Mouse (Mus musculus) embryonic facial prominence, embryonic 14.5 days (tissue): Measurements from ENCODE around the gene Ttll11. TPM values are rescaled to one million over a fixed set of nuclear protein-coding genes. Genes with fewer than 3 reads are reported as not detected.

Source experiments
- ATAC-seq: fragments of 200-750 bp; cut with Nextera tagmentation; 2 replicates; pipeline ENCODE4 v1.8.0; 2017; ENCODE audit warnings: low read depth, moderate number of reproducible peaks, moderate TSS enrichment
- DNase-seq: peaks from one replicate; pipeline ENCODE4 v3.0.0-alpha.2; 2015; ENCODE audit warnings: low spot score
- H3K27ac ChIP-seq: fragments of 300-500 bp; sonication (generic); replicated peaks from 2 replicates; pipeline ENCODE4 v1.5.1; 2014; ENCODE audit warnings: low read depth, mild to moderate bottlenecking, low read length, moderate library complexity
- H3K27me3 ChIP-seq: fragments of 300-500 bp; sonication (generic); replicated peaks from 2 replicates; pipeline ENCODE4 v1.6.1; 2014; ENCODE audit warnings: low read length; ENCODE audit not compliant: control insufficient read depth, insufficient read depth
- H3K36me3 ChIP-seq: fragments of 300-500 bp; sonication (generic); 2 replicates; pipeline ENCODE4 v1.6.1; 2014; ENCODE audit warnings: low read length, mixed read lengths; ENCODE audit not compliant: control insufficient read depth, insufficient read depth
- H3K4me1 ChIP-seq: fragments of 300-500 bp; sonication (generic); 2 replicates; pipeline ENCODE4 v1.6.1; 2014; ENCODE audit warnings: antibody characterized with exemption, low read length; ENCODE audit not compliant: control insufficient read depth, insufficient read depth
- H3K4me2 ChIP-seq: fragments of 300-500 bp; sonication (generic); 2 replicates; pipeline ENCODE4 v1.6.1; 2014; ENCODE audit warnings: low read depth, mild to moderate bottlenecking, low read length, moderate library complexity, mixed read lengths
- H3K4me3 ChIP-seq: fragments of 300-500 bp; sonication (generic); 2 replicates; pipeline ENCODE4 v1.5.1; 2014; ENCODE audit warnings: low read depth, mild to moderate bottlenecking, low read length
- H3K9ac ChIP-seq: fragments of 300-500 bp; sonication (generic); 2 replicates; pipeline ENCODE4 v1.6.1; 2014; ENCODE audit warnings: low read depth, mild to moderate bottlenecking, low read length, moderate library complexity, mixed read lengths
- H3K9me3 ChIP-seq: fragments of 300-500 bp; sonication (generic); 2 replicates; pipeline ENCODE4 v1.6.1; 2016; ENCODE audit warnings: low read length; ENCODE audit not compliant: control insufficient read depth
- WGBS: fragments of 180-500 bp; shearing (Covaris S2); extraction: QIAGEN DNeasy Blood & Tissue Kit; methylation state at CpG from one replicate; pipeline ENCODE4 v1.1.7; 2014; 5-methylcytosine and 5-hydroxymethylcytosine counted together
- polyA plus RNA-seq: library from polyadenylated mRNA; unstranded; fragments of >200 nt; fragmentation: Nextera tagmentation; extraction: Ambion mirVana; gene quantifications from 2 replicates; pipeline ENCODE4 v1.2.1, GENCODE M21; 2014

Gene Ttll11
- polyA plus RNA-seq, 1 experiment from 2014 or later: 1.8 TPM

GRCm38 (mm10) chr2:35838751-35839479, 140.8 kb downstream of the Ttll11 start:
- DNase-seq (no peak), ATAC-seq (no peak)
- Histone ChIP-seq H3K4me1 (peaks cover 4% of the 10 kb centered on the region; the same call in 1 of the 2 replicates), H3K36me3 (no peaks in the 10 kb centered on the region), H3K4me3 (no peak overlapping the region), H3K27me3 (no peaks in the 10 kb centered on the region), H3K4me2 (no peak overlapping the region), H3K9ac (no peak overlapping the region), H3K27ac (no peak overlapping the region), H3K9me3 (peaks cover 13% of the 10 kb centered on the region)
- 75% methylated on average over 11 of the region's 11 CpGs for WGBS

- DNase-seq: no peak
- Histone ChIP-seq H3K4me3 (no peak overlapping the region), H3K36me3 (no peaks in the 10 kb centered on the region), H3K9ac (no peak overlapping the region), H3K27me3 (no peaks in the 10 kb centered on the region), H3K4me2 (no peak overlapping the region), H3K27ac (no peak overlapping the region), H3K9me3 (peaks cover 13% of the 10 kb centered on the region), H3K4me1 (no peaks in the 10 kb centered on the region; the same call in 1 of the 2 replicates)
- whole genome bisulfite sequencing: 94% methylated on average over 10 of the region's 10 CpGs
- no peak for ATAC-seq
Observed at GRCm38 (mm10) chr2:35834198-35834913, 145.4 kb downstream of the Ttll11 start.

GRCm38 (mm10) chr2:35833546-35833945, 146.2 kb downstream of the Ttll11 start:
- no peak overlapping the region for H3K4me3 ChIP-seq
- H3K4me1 ChIP-seq: no peaks in the 10 kb centered on the region; the same call in 1 of the 2 replicates
- no peak overlapping the region for H3K9ac ChIP-seq
- H3K4me2 ChIP-seq: no peak overlapping the region
- ATAC-seq: peak; percentile 30; the same call in 1 of the 2 replicates
- no peak overlapping the region for H3K27ac ChIP-seq
- 52% methylated on average over 6 of the region's 6 CpGs for WGBS
- peaks cover 13% of the 10 kb centered on the region for H3K9me3 ChIP-seq
- H3K36me3 ChIP-seq: no peaks in the 10 kb centered on the region
- no peaks in the 10 kb centered on the region for H3K27me3 ChIP-seq
- no peak for DNase-seq

GRCm38 (mm10) chr2:35832742-35833425, 146.8 kb downstream of the Ttll11 start:
- Histone ChIP-seq H3K4me3 (no peak overlapping the region), H3K9me3 (peaks cover 13% of the 10 kb centered on the region), H3K36me3 (no peaks in the 10 kb centered on the region), H3K9ac (no peak overlapping the region), H3K27ac (no peak overlapping the region), H3K4me2 (no peak overlapping the region), H3K27me3 (no peaks in the 10 kb centered on the region), H3K4me1 (peaks cover 5% of the 10 kb centered on the region; the same call in 1 of the 2 replicates)
- ATAC-seq: no peak
- peak; percentile 38 for DNase-seq
- WGBS: 33% methylated on average over 11 of the region's 11 CpGs

GRCm38 (mm10) chr2:35831904-35832581, 147.7 kb downstream of the Ttll11 start:
- Histone ChIP-seq H3K36me3 (no peaks in the 10 kb centered on the region), H3K4me2 (no peak overlapping the region), H3K4me1 (peaks cover 7% of the 10 kb centered on the region; the same call in 1 of the 2 replicates), H3K27me3 (no peaks in the 10 kb centered on the region), H3K27ac (no peak overlapping the region), H3K9ac (no peak overlapping the region), H3K9me3 (peaks cover 8% of the 10 kb centered on the region), H3K4me3 (no peak overlapping the region)
- DNase-seq (no peak), ATAC-seq (no peak)
- 70% methylated on average over 10 of the region's 10 CpGs for WGBS

GRCm38 (mm10) chr2:35830966-35831903, 148.5 kb downstream of the Ttll11 start:
- no peak overlapping the region for H3K4me2 ChIP-seq
- H3K27ac ChIP-seq: no peak overlapping the region
- no peaks in the 10 kb centered on the region for H3K27me3 ChIP-seq
- no peaks in the 10 kb centered on the region for H3K9me3 ChIP-seq
- peak; percentile 60 for DNase-seq
- H3K9ac ChIP-seq: no peak overlapping the region
- no peak overlapping the region for H3K4me3 ChIP-seq
- peaks cover 7% of the 10 kb centered on the region; the same call in 1 of the 2 replicates for H3K4me1 ChIP-seq
- 0 out of 2 replicates have a peak, but pooled peaks have one; percentile 33 for ATAC-seq
- no peaks in the 10 kb centered on the region for H3K36me3 ChIP-seq
- 52% methylated on average over 6 of the region's 6 CpGs for WGBS

GRCm38 (mm10) chr2:35829136-35829535, 150.6 kb downstream of the Ttll11 start:
- WGBS: 93% methylated on average over 4 of the region's 4 CpGs
- H3K4me3 ChIP-seq: no peak overlapping the region
- no peak overlapping the region for H3K9ac ChIP-seq
- ATAC-seq: no peak
- no peaks in the 10 kb centered on the region for H3K9me3 ChIP-seq
- no peak overlapping the region for H3K27ac ChIP-seq
- no peaks in the 10 kb centered on the region for H3K27me3 ChIP-seq
- peaks cover 15% of the 10 kb centered on the region; the same call in 1 of the 2 replicates for H3K4me1 ChIP-seq
- no peak overlapping the region for H3K4me2 ChIP-seq
- no peaks in the 10 kb centered on the region for H3K36me3 ChIP-seq
- DNase-seq: no peak
